Mouse (Mus musculus): Measurements from ENCODE around the gene Gipr. TPM values are rescaled to one million over a fixed set of nuclear protein-coding genes. Genes with fewer than 3 reads are reported as not detected.
A peak's percentile ranks its signal among the peaks of the same experiment; 100 is the strongest.

Gipr gene
- polyA plus RNA-seq (2017; shearing (Covaris generic)) = not detected

- ATAC-seq = no peak
Observed at GRCm38 (mm10) chr7:19165656-19166423, at the start of gene Gipr. Gene Gipr, minus strand, starts transcription at chr7:19166127.

- ATAC-seq = no peak
Observed at GRCm38 (mm10) chr7:19214940-19215339, 49.0 kb upstream of the Gipr start.

- ATAC-seq = no peak
Observed at GRCm38 (mm10) chr7:19214369-19214768, 48.4 kb upstream of the Gipr start.

- no peak for ATAC-seq
Observed at GRCm38 (mm10) chr7:19213385-19213784, 47.5 kb upstream of the Gipr start.

- ATAC-seq = no peak
Observed at GRCm38 (mm10) chr7:19211996-19212755, 46.2 kb upstream of the Gipr start, which contains the start of gene Gpr4. Gene Gpr4, plus strand, starts transcription at chr7:19212538.

GRCm38 (mm10) chr7:19211041-19211675, 45.2 kb upstream of the Gipr start:
- ATAC-seq = no peak

- no peak for ATAC-seq
Observed at GRCm38 (mm10) chr7:19210010-19210409, 44.1 kb upstream of the Gipr start.

- ATAC-seq = no peak
Observed at GRCm38 (mm10) chr7:19209494-19209893, 43.6 kb upstream of the Gipr start.

GRCm38 (mm10) chr7:19208944-19209472, 43.1 kb upstream of the Gipr start:
- ATAC-seq = no peak

- no peak for ATAC-seq
Observed at GRCm38 (mm10) chr7:19208201-19208910, 42.4 kb upstream of the Gipr start.

GRCm38 (mm10) chr7:19202065-19202850, 36.3 kb upstream of the Gipr start:
- no peak for ATAC-seq

GRCm38 (mm10) chr7:19201660-19202059, 35.7 kb upstream of the Gipr start:
- ATAC-seq = no peak

- no peak for ATAC-seq
Observed at GRCm38 (mm10) chr7:19197985-19198384, 32.1 kb upstream of the Gipr start.

- peak; percentile 41 for ATAC-seq
Observed at GRCm38 (mm10) chr7:19196676-19197075, 30.7 kb upstream of the Gipr start.

GRCm38 (mm10) chr7:19194676-19195075, 28.7 kb upstream of the Gipr start:
- no peak for ATAC-seq

- ATAC-seq = no peak
Observed at GRCm38 (mm10) chr7:19184758-19185157, 18.8 kb upstream of the Gipr start.

- ATAC-seq = no peak
Observed at GRCm38 (mm10) chr7:19184250-19184649, 18.3 kb upstream of the Gipr start.

- peak; percentile 40 for ATAC-seq
Observed at GRCm38 (mm10) chr7:19180862-19181429, 15.0 kb upstream of the Gipr start.

- no peak for ATAC-seq
Observed at GRCm38 (mm10) chr7:19179936-19180335, 14.0 kb upstream of the Gipr start.

- peak; percentile 52 for ATAC-seq
Observed at GRCm38 (mm10) chr7:19179173-19179572, 13.2 kb upstream of the Gipr start.

GRCm38 (mm10) chr7:19178443-19179092, 12.6 kb upstream of the Gipr start:
- peak; percentile 55 for ATAC-seq

All from CD4-positive, CD25-positive, alpha-beta regulatory T cell, adult 4 months (primary cell).